Mouse (Mus musculus) central nervous system, embryonic 14 days (tissue): ENCODE measurements around the gene Vmn2r4. TPM values are rescaled to one million over a fixed set of nuclear protein-coding genes. Genes with fewer than 3 reads are reported as not detected.

Source experiments
- polyA plus RNA-seq: library from polyadenylated mRNA; depleted of rRNA; stranded (reverse); fragments of >200 nt; gene quantifications from 2 replicates; pipeline ENCODE4 v1.2.3, GENCODE M21; 2012; rRNA removed

The Vmn2r4 gene
- polyA plus RNA-seq: not detected in 2 replicates

GRCm38 (mm10) chr3:64415268-64415667 is at the start of gene Vmn2r4:
TSS of gene Vmn2r4 (minus strand) at chr3:64415368.

Other genes with a start within 250 kb of the Vmn2r4 start
- not detected in 2 replicates for gene Vmn2r3, start 125.7 kb downstream of the Vmn2r4 start, polyA plus RNA-seq
- not detected in 2 replicates for gene Vmn2r5, start 94.5 kb upstream of the Vmn2r4 start, polyA plus RNA-seq
- gene Vmn2r6, start 150.5 kb upstream of the Vmn2r4 start, polyA plus RNA-seq: not detected in 2 replicates